Mouse (Mus musculus) CH12.LX (cell line): ENCODE data around the gene Dmp1. TPM values are rescaled to one million over a fixed set of nuclear protein-coding genes. Genes with fewer than 3 reads are reported as not detected.

Experiments
- DNase-seq: peaks from one replicate; pipeline ENCODE4 v3.0.0-alpha.2; 2013; ENCODE audit errors: extremely low read depth
- H3K27ac ChIP-seq: 2 replicates; pipeline ENCODE4 v1.5.1; 2012; ENCODE audit warnings: low read depth, mild to moderate bottlenecking, control low read depth, moderate library complexity; ENCODE audit not compliant: insufficient read depth
- H3K27me3 ChIP-seq: replicated peaks from 2 replicates; pipeline ENCODE3; 2012; ENCODE audit warnings: inconsistent platforms
- H3K36me3 ChIP-seq, 2 experiments: replicated peaks in 1 of 2; 2 replicates each; pipeline versions ENCODE3 to v1.6.1; 2012; ENCODE audit warnings: inconsistent platforms in 1 of 2, low read length in 1 of 2, mild to moderate bottlenecking in 1 of 2, mixed read lengths in 1 of 2, moderate library complexity in 1 of 2; ENCODE audit not compliant: control insufficient read depth in 1 of 2, insufficient read depth in 1 of 2
- H3K4me1 ChIP-seq, 2 experiments: 2 replicates each; pipeline ENCODE4 v1.6.1; 2012; ENCODE audit warnings: inconsistent platforms in 1 of 2, moderate library complexity in 1 of 2; ENCODE audit not compliant: insufficient read depth in 2 of 2, control insufficient read depth in 1 of 2
- H3K4me2 ChIP-seq: 2 replicates; pipeline ENCODE4 v1.6.1; 2012; ENCODE audit warnings: low read depth, mild to moderate bottlenecking, control low read depth; ENCODE audit not compliant: poor library complexity, insufficient read depth, severe bottlenecking
- H3K4me3 ChIP-seq, 3 experiments: fragments of 150-350 bp in 1 of 3; sonication (generic) in 1 of 3; replicated peaks in 1 of 3; 2 replicates each; pipeline versions ENCODE3 to v1.5.1; 2011 to 2012; ENCODE audit warnings: low read depth in 2 of 3, low read length in 2 of 3, mild to moderate bottlenecking in 2 of 3, moderate library complexity in 2 of 3, control low read depth in 1 of 3, improper control_type of control experiment in 1 of 3, inconsistent platforms in 1 of 3, mixed read lengths in 1 of 3; ENCODE audit not compliant: poor library complexity in 1 of 3
- H3K79me2 ChIP-seq: replicated peaks from 2 replicates; pipeline ENCODE4 v1.6.1; 2012; ENCODE audit warnings: mild to moderate bottlenecking, moderate library complexity; ENCODE audit not compliant: control insufficient read depth, poor library complexity, insufficient read depth, severe bottlenecking; ENCODE audit errors: extremely low read depth
- H3K9ac ChIP-seq: 2 replicates; pipeline ENCODE4 v1.6.1; 2012; ENCODE audit warnings: low read depth, mild to moderate bottlenecking, control low read depth, moderate library complexity; ENCODE audit not compliant: insufficient read depth
- H3K9me3 ChIP-seq: replicated peaks from 2 replicates; pipeline ENCODE3; 2012; ENCODE audit warnings: low read length, inconsistent platforms, mixed read lengths
- BHLHE40 ChIP-seq: IDR thresholded peaks from 2 replicates; pipeline ENCODE4 v1.6.1; 2011; ENCODE audit warnings: mild to moderate bottlenecking, low read depth, low read length, improper control_type of control experiment
- CTCF ChIP-seq, 2 experiments: IDR thresholded peaks in 1 of 2; conservative IDR thresholded peaks in 1 of 2; 2 replicates each; pipeline ENCODE4 v1.5.1; 2011 to 2012; ENCODE audit warnings: low read depth in 2 of 2, low read length in 2 of 2, improper control_type of control experiment in 1 of 2, inconsistent platforms in 1 of 2, mild to moderate bottlenecking in 1 of 2, moderate library complexity in 1 of 2
- E2F4 ChIP-seq: IDR thresholded peaks from 2 replicates; pipeline ENCODE4 v1.6.1; 2011; ENCODE audit warnings: low read depth, low read length, improper control_type of control experiment; ENCODE audit not compliant: insufficient replicate concordance
- EP300 ChIP-seq: IDR thresholded peaks from 2 replicates; pipeline ENCODE4 v1.6.1; 2011; ENCODE audit warnings: low read length, improper control_type of control experiment
- HCFC1 ChIP-seq: IDR thresholded peaks from 2 replicates; pipeline ENCODE4 v1.6.1; 2012; ENCODE audit warnings: low read depth, mild to moderate bottlenecking, inconsistent platforms, low read length, improper control_type of control experiment
- JUND ChIP-seq: conservative IDR thresholded peaks from 2 replicates; pipeline ENCODE4 v1.6.1; 2011; ENCODE audit warnings: low read depth, low read length, improper control_type of control experiment
- KAT2A ChIP-seq: IDR thresholded peaks from 2 replicates; pipeline ENCODE4 v1.6.1; 2012; ENCODE audit warnings: low read length, improper control_type of control experiment, inconsistent platforms; ENCODE audit not compliant: insufficient replicate concordance
- MAFK ChIP-seq: IDR thresholded peaks from 2 replicates; pipeline ENCODE4 v1.6.1; 2011; ENCODE audit warnings: low read length, improper control_type of control experiment; ENCODE audit not compliant: insufficient replicate concordance
- MAZ ChIP-seq: IDR thresholded peaks from 2 replicates; pipeline ENCODE4 v1.6.1; 2012; ENCODE audit warnings: low read depth, mild to moderate bottlenecking, inconsistent platforms, low read length, improper control_type of control experiment, moderate library complexity
- MXI1 ChIP-seq: IDR thresholded peaks from 2 replicates; pipeline ENCODE4 v1.6.1; 2011; ENCODE audit warnings: mild to moderate bottlenecking, low read depth, low read length, improper control_type of control experiment
- MYC ChIP-seq: IDR thresholded peaks from 2 replicates; pipeline ENCODE4 v1.6.1; 2011; ENCODE audit warnings: low read depth, mild to moderate bottlenecking, improper control_type of control experiment, low read length
- NRF1 ChIP-seq: IDR thresholded peaks from 2 replicates; pipeline ENCODE4 v1.6.1; 2014; ENCODE audit warnings: low read depth, mild to moderate bottlenecking, inconsistent platforms, low read length, improper control_type of control experiment, moderate library complexity
- PAX5 ChIP-seq: IDR thresholded peaks from 2 replicates; pipeline ENCODE4 v1.6.1; 2012; ENCODE audit warnings: low read length, inconsistent platforms, mixed read lengths
- RAD21 ChIP-seq: IDR thresholded peaks from 2 replicates; pipeline ENCODE4 v1.6.1; 2011; ENCODE audit warnings: low read depth, mild to moderate bottlenecking, low read length, improper control_type of control experiment, moderate library complexity
- TBP ChIP-seq: conservative IDR thresholded peaks from 2 replicates; pipeline ENCODE4 v1.6.1; 2011; ENCODE audit warnings: low read depth, low read length, improper control_type of control experiment
- UBTF ChIP-seq: IDR thresholded peaks from 2 replicates; pipeline ENCODE4 v1.6.1; 2012; ENCODE audit warnings: low read depth, mild to moderate bottlenecking, inconsistent platforms, low read length, improper control_type of control experiment, moderate library complexity
- ZC3H11A ChIP-seq: IDR thresholded peaks from 2 replicates; pipeline ENCODE4 v1.6.1; 2012; ENCODE audit warnings: low read depth, mild to moderate bottlenecking, inconsistent platforms, low read length, improper control_type of control experiment
- dilution Hi-C: fragments of 300-500 bp; cut with MboI; formaldehyde crosslinking; loops from 2 replicates; pipeline ENCODE4 v1.14.3; 2020; ENCODE audit warnings: low sequenced_read_pairs; ENCODE audit not compliant: extremely low pct_unique_long_range_greater_than_20kb, extremely low pct_ligation_motif_present
- in situ Hi-C: fragments of 300-500 bp; cut with MboI; formaldehyde crosslinking; loops from 3 replicates; pipeline ENCODE4 v1.14.3; 2019; ENCODE audit warnings: low sequenced_read_pairs, low pct_ligation_motif_present, low pct_unique_long_range_greater_than_20kb, mixed read lengths
- polyA plus RNA-seq: library from polyadenylated mRNA; unstranded; fragments of >175 nt; gene quantifications from 2 replicates; pipeline ENCODE4 v1.2.1, GENCODE M21; 2012; ENCODE audit warnings: low read depth; ENCODE audit not compliant: insufficient read length
- total RNA-seq, 2 experiments: library from RNA; depleted of rRNA; stranded (reverse); fragments of 300-350 nt in 1 of 2; fragments of >200 nt in 1 of 2; gene quantifications; 2 replicates each; pipeline ENCODE4 v1.2.3; 2012 to 2014

The Dmp1 gene
- total and polyA plus RNA-seq, 3 experiments: 0.12 to 0.84 TPM; not detected in 1

- Histone ChIP-seq H3K4me2 (no peak overlapping the region), H3K27ac (no peak overlapping the region), H3K79me2 (no peaks in the 10 kb centered on the region), H3K9ac (no peak overlapping the region), H3K4me1 (no peaks in the 10 kb centered on the region), H3K4me3 (no peak overlapping the region), H3K36me3 (no peaks in the 10 kb centered on the region), H3K9me3 (no peaks in the 10 kb centered on the region), H3K27me3 (no peaks in the 10 kb centered on the region)
- dilution Hi-C loops: no loop called here
- DNase-seq: no peak
- in situ Hi-C loops: no loop called here
- TF ChIP-seq RAD21 (no peak), JUND (no peak), ZC3H11A (no peak), MAFK (no peak), MXI1 (no peak), BHLHE40 (no peak)
Measured at GRCm38 (mm10) chr5:104261908-104262461, 59.6 kb downstream of the Dmp1 start.

- H3K9me3 ChIP-seq: no peaks in the 10 kb centered on the region
- no peaks in the 10 kb centered on the region for H3K27me3 ChIP-seq
- H3K27ac ChIP-seq: no peak overlapping the region
- H3K9ac ChIP-seq: no peak overlapping the region
- no peak for DNase-seq
- TF ChIP-seq UBTF (no peak), NRF1 (no peak), MXI1 (no peak), EP300 (no peak), E2F4 (no peak), KAT2A (no peak), PAX5 (no peak), TBP (no peak), HCFC1 (no peak), CTCF (conservative IDR thresholded peaks at IDR 0.05 in 1 of 2, IDR thresholded peaks at IDR 0.05 in 1 of 2; ENCODE audit: low read depth in 2 of 2, low read length in 2 of 2) (no peak), MYC (no peak), MAZ (no peak), RAD21 (no peak)
- H3K4me1 ChIP-seq: no peaks in the 10 kb centered on the region
- no peak overlapping the region for H3K4me3 ChIP-seq
- H3K36me3 ChIP-seq: no peaks in the 10 kb centered on the region
- H3K79me2 ChIP-seq: no peaks in the 10 kb centered on the region
- H3K4me2 ChIP-seq: no peak overlapping the region
- dilution Hi-C loops (no loop called here), in situ Hi-C loops (no loop called here)
Measured at GRCm38 (mm10) chr5:104263014-104263776, 60.8 kb downstream of the Dmp1 start.

Other genes with a start within 250 kb of the Dmp1 start
- gene Hsd17b13, start 225.2 kb upstream of the Dmp1 start, total RNA-seq (2012; rRNA removed): 0.55 and 0.64 TPM in 2 replicates
- gene Hsd17b13, start 225.2 kb upstream of the Dmp1 start, total RNA-seq (2014; rRNA removed): 0.36 TPM in 1 of 2 replicates, not detected in the other
- gene Hsd17b13, start 225.2 kb upstream of the Dmp1 start, polyA plus RNA-seq: 0.23 and 0.37 TPM in 2 replicates
- gene Hsd17b11, start 180.7 kb upstream of the Dmp1 start, total RNA-seq (2012; rRNA removed): 7.7 and 9.4 TPM in 2 replicates
- 15.3 and 17.3 TPM in 2 replicates for gene Hsd17b11, start 180.7 kb upstream of the Dmp1 start, total RNA-seq (2014; rRNA removed)
- 23.1 and 25.8 TPM in 2 replicates for gene Hsd17b11, start 180.7 kb upstream of the Dmp1 start, polyA plus RNA-seq
- 58.5 and 63.8 TPM in 2 replicates for gene Nudt9, start 156.3 kb upstream of the Dmp1 start, total RNA-seq (2012; rRNA removed)
- 63.5 and 65.3 TPM in 2 replicates for gene Nudt9, start 156.3 kb upstream of the Dmp1 start, total RNA-seq (2014; rRNA removed)
- 83.8 and 92.8 TPM in 2 replicates for gene Nudt9, start 156.3 kb upstream of the Dmp1 start, polyA plus RNA-seq
- gene Gm17660, start 125.0 kb upstream of the Dmp1 start, total RNA-seq (2012; rRNA removed): not detected in 2 replicates
- gene Gm17660, start 125.0 kb upstream of the Dmp1 start, total RNA-seq (2014; rRNA removed): not detected in 2 replicates
- not detected in 2 replicates for gene Gm17660, start 125.0 kb upstream of the Dmp1 start, polyA plus RNA-seq
- not detected in 2 replicates for gene Sparcl1, start 88.9 kb upstream of the Dmp1 start, total RNA-seq (2012; rRNA removed)
- gene Sparcl1, start 88.9 kb upstream of the Dmp1 start, total RNA-seq (2014; rRNA removed): not detected in 2 replicates
- not detected in 2 replicates for gene Sparcl1, start 88.9 kb upstream of the Dmp1 start, polyA plus RNA-seq
- not detected in 2 replicates for gene Dspp, start 31.9 kb upstream of the Dmp1 start, total RNA-seq (2012; rRNA removed)
- not detected in 2 replicates for gene Dspp, start 31.9 kb upstream of the Dmp1 start, total RNA-seq (2014; rRNA removed)
- not detected in 2 replicates for gene Dspp, start 31.9 kb upstream of the Dmp1 start, polyA plus RNA-seq
- gene Ibsp, start 96.6 kb downstream of the Dmp1 start, total RNA-seq (2012; rRNA removed): not detected in 2 replicates
- gene Ibsp, start 96.6 kb downstream of the Dmp1 start, total RNA-seq (2014; rRNA removed): not detected in 2 replicates
- gene Ibsp, start 96.6 kb downstream of the Dmp1 start, polyA plus RNA-seq: not detected in 2 replicates
- gene Mepe, start 122.7 kb downstream of the Dmp1 start, total RNA-seq (2012; rRNA removed): not detected in 2 replicates
- not detected in 2 replicates for gene Mepe, start 122.7 kb downstream of the Dmp1 start, total RNA-seq (2014; rRNA removed)
- not detected in 2 replicates for gene Mepe, start 122.7 kb downstream of the Dmp1 start, polyA plus RNA-seq
- 1.9 and 2.1 TPM in 2 replicates for gene Spp1, start 232.5 kb downstream of the Dmp1 start, total RNA-seq (2012; rRNA removed)
- gene Spp1, start 232.5 kb downstream of the Dmp1 start, total RNA-seq (2014; rRNA removed): 25.7 and 27.0 TPM in 2 replicates
- 10.2 and 10.4 TPM in 2 replicates for gene Spp1, start 232.5 kb downstream of the Dmp1 start, polyA plus RNA-seq